Mouse (Mus musculus) activated CD4-positive, CD25-positive, alpha-beta regulatory T cell, adult 4 months (primary cell): ENCODE measurements around the gene Ufsp1. TPM values are rescaled to one million over a fixed set of nuclear protein-coding genes. Genes with fewer than 3 reads are reported as not detected.

Experiments used
- ATAC-seq: one replicate; pipeline ENCODE4 v1.8.0; 2017
- polyA plus RNA-seq, 2 experiments: library from polyadenylated mRNA; unstranded; fragments of 100-300 nt; shearing (Covaris generic); gene quantifications; one replicate each; pipeline ENCODE4 v1.2.1; 2017

The Ufsp1 gene
- polyA plus RNA-seq, 2 experiments from 2014 or later = 1.7 TPM; not detected in 1

DNA sequence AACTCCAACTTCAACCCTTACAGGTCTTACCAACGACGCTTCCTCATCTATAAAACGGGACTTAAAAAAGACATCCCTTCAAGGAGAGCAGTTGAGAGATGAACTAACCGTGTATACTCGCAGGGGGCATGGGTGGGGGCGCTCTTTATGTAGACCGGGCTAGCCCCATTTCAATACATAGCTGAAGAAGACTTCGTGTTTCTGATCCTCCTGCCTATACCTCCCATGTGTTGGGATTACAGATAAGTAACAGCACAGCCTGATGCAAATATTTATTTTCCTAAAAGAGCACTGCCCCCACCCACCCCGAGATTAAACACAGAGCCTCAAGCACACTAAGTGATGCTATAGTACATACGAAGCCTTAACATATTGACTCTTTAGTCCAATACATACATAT is 39.9 kb downstream of the Ufsp1 start:
- no peak for ATAC-seq

- ATAC-seq = no peak
Measured at GRCm38 (mm10) chr5:137335066-137335465, 40.6 kb downstream of the Ufsp1 start.

- no peak for ATAC-seq
Measured at GRCm38 (mm10) chr5:137337190-137337589, 42.8 kb downstream of the Ufsp1 start.

- ATAC-seq = peak; percentile 55
Measured at GRCm38 (mm10) chr5:137338256-137338655, 43.8 kb downstream of the Ufsp1 start.

GRCm38 (mm10) chr5:137338663-137339289 is 44.3 kb downstream of the Ufsp1 start:
- no peak for ATAC-seq

GRCm38 (mm10) chr5:137339290-137339979 is 45.0 kb downstream of the Ufsp1 start:
- ATAC-seq = no peak

- ATAC-seq = no peak
Measured at GRCm38 (mm10) chr5:137340222-137340621, 45.8 kb downstream of the Ufsp1 start.

- no peak for ATAC-seq
Measured at GRCm38 (mm10) chr5:137342407-137343012, 48.1 kb downstream of the Ufsp1 start.

GRCm38 (mm10) chr5:137343412-137343811 is 49.0 kb downstream of the Ufsp1 start:
- ATAC-seq = no peak

GRCm38 (mm10) chr5:137343869-137344268 is 49.4 kb downstream of the Ufsp1 start:
- no peak for ATAC-seq

Other genes starting within 250 kb of the Ufsp1 start
- gene Ap1s1, start 248.5 kb upstream of the Ufsp1 start, polyA plus RNA-seq = 10 to 100 TPM; 71.3 to 90.7 TPM
- gene Serpine1, start 222.4 kb upstream of the Ufsp1 start, polyA plus RNA-seq = not detected
- gene Trim56, start 178.4 kb upstream of the Ufsp1 start, polyA plus RNA-seq = 10 to 100 TPM; 15.1 to 15.6 TPM
- gene Muc3, start 145.3 kb upstream of the Ufsp1 start, polyA plus RNA-seq = under 1 TPM in 1 of 2 experiments, not detected in 1; 0.22 TPM
- 1 to 10 TPM; 2.4 to 5.6 TPM for gene Muc3a, start 82.2 kb upstream of the Ufsp1 start, polyA plus RNA-seq
- not detected for gene Ache, start 7.1 kb upstream of the Ufsp1 start, polyA plus RNA-seq
- 10 to 100 TPM; 65.0 to 75.8 TPM for gene Srrt, start 13.0 kb downstream of the Ufsp1 start, polyA plus RNA-seq
- gene Trip6, start 19.8 kb downstream of the Ufsp1 start, polyA plus RNA-seq = 1 to 10 TPM; 1.3 to 1.5 TPM
- gene Slc12a9, start 39.0 kb downstream of the Ufsp1 start, polyA plus RNA-seq = 10 to 100 TPM in 1 of 2 experiments, 1 to 10 TPM in 1; 7.8 to 10.1 TPM
- not detected for gene Ephb4, start 55.5 kb downstream of the Ufsp1 start, polyA plus RNA-seq
- gene Zan, start 182.4 kb downstream of the Ufsp1 start, polyA plus RNA-seq = under 1 TPM; 0.11 to 0.21 TPM
- 10 to 100 TPM; 60.7 to 66.2 TPM for gene Pop7, start 207.9 kb downstream of the Ufsp1 start, polyA plus RNA-seq
- gene Gigyf1, start 223.9 kb downstream of the Ufsp1 start, polyA plus RNA-seq = 10 to 100 TPM; 18.5 to 22.6 TPM
- not detected for gene Epo, start 238.6 kb downstream of the Ufsp1 start, polyA plus RNA-seq
- 10 to 100 TPM; 73.0 to 82.7 TPM for gene Gnb2, start 238.9 kb downstream of the Ufsp1 start, polyA plus RNA-seq